ENCODE assay signal across 18 mouse cellular contexts in genomic region chrX:112368426-112368825, GRCm38 (mm10). TPM values are rescaled to one million over a fixed set of nuclear protein-coding genes. Genes with fewer than 3 reads are reported as not detected.
A peak's percentile ranks its signal among the peaks of the same experiment; 100 is the strongest.
DNase-seq lines count a peak whose midpoint lies in the region; ATAC-seq and TF ChIP-seq lines count a peak whose summit lies in the region.
"Had no signal": no experiment of that assay in that cellular context is flagged by ENCODE, and none has a peak within 500 bp of the region (broad histone marks: within the 10 kb centered on the region; RNA-seq: fewer than 3 reads in every experiment).

No protein-coding gene starts in this region.

- no peaks in the 10 kb centered on the region for H3K79me2 ChIP-seq in liver, adult 2 months (ENCODE audit: control insufficient read depth, insufficient read depth, low read length)

- H3K9ac ChIP-seq in liver, adult 2 months (ENCODE audit: low read depth, low read length), result no peak overlapping the region
- H3K9ac ChIP-seq in liver, embryonic 11.5 days (ENCODE audit: low read depth, low read length), result no peak overlapping the region
- H3K9ac ChIP-seq: embryonic facial prominence, embryonic 13.5 days; forebrain, embryonic 15.5 days; lung, embryonic 15.5 days had no signal

- CTCF ChIA-PET in Patski (lab: Charles Lee), result interaction anchor here (0.8 kb wide), 1 partner anchor 18 kb away, joined by 3 read pairs; no protein-coding TSS in a partner anchor

- TF ChIP-seq POLR2A in liver, adult 2 months (IDR thresholded peaks at IDR 0.05; ENCODE audit: extremely low read depth, insufficient read depth, low read length), result no peak

- H3K27me3 ChIP-seq in liver, adult 2 months (ENCODE audit: control insufficient read depth, insufficient read depth, low read length), result no peaks in the 10 kb centered on the region
- no peaks in the 10 kb centered on the region for H3K27me3 ChIP-seq in liver, embryonic 11.5 days (replicated peaks; ENCODE audit: control insufficient read depth, insufficient read depth, low read length)
- H3K27me3 ChIP-seq in Patski, result peaks cover 19% of the 10 kb centered on the region
- no peaks in the 10 kb centered on the region for H3K27me3 ChIP-seq in embryonic facial prominence, embryonic 10.5 days (replicated peaks; ENCODE audit: low read depth, poor library complexity, severe bottlenecking)
- H3K27me3 ChIP-seq: embryonic facial prominence, embryonic 13.5 days; forebrain, embryonic 15.5 days; lung, embryonic 15.5 days had no signal

- in situ Hi-C loops in Patski (cut with MboI; ENCODE audit: low pct_unique_long_range_greater_than_20kb), result no loop called here

- intact Hi-C loops in gastrocnemius, adult 2 months (cut with DNase I), result no loop called here

- peaks cover 5% of the 10 kb centered on the region for H3K36me3 ChIP-seq in liver, adult 2 months (ENCODE audit: control insufficient read depth, insufficient read depth, low read length)
- no peaks in the 10 kb centered on the region for H3K36me3 ChIP-seq in liver, embryonic 11.5 days (ENCODE audit: control insufficient read depth, insufficient read depth, low read length)
- peaks cover 6% of the 10 kb centered on the region; the same call in 1 of the 2 replicates for H3K36me3 ChIP-seq in embryonic facial prominence, embryonic 10.5 days (replicated peaks)
- H3K36me3 ChIP-seq: embryonic facial prominence, embryonic 13.5 days; forebrain, embryonic 15.5 days; lung, embryonic 15.5 days had no signal

- ATAC-seq in liver, embryonic 11.5 days (replicated peaks; ENCODE audit: low FRiP score), result no peak
- ATAC-seq in Patski, result no peak
- ATAC-seq: forebrain, embryonic 15.5 days; midbrain, embryonic 16.5 days had no signal

- no peak overlapping the region for H3K27ac ChIP-seq in gastrocnemius, adult 2 months
- no peak overlapping the region for H3K27ac ChIP-seq in liver, adult 2 months (replicated peaks; ENCODE audit: insufficient read depth, low read depth, low read length)
- no peak overlapping the region for H3K27ac ChIP-seq in liver, embryonic 11.5 days (ENCODE audit: low read depth, low read length)
- H3K27ac ChIP-seq in embryonic facial prominence, embryonic 10.5 days (replicated peaks), result no peak overlapping the region
- H3K27ac ChIP-seq: embryonic facial prominence, embryonic 13.5 days; forebrain, embryonic 15.5 days; lung, embryonic 15.5 days had no signal

- TF ChIP-seq CTCF in gastrocnemius, adult 2 months (IDR thresholded peaks at IDR 0.05), result peak; percentile 50
- TF ChIP-seq CTCF in liver, adult 2 months (IDR thresholded peaks at IDR 0.05; ENCODE audit: low read depth, low read length), result peak; percentile 37; the same call in 1 of the 2 replicates
- peak; percentile 78 for TF ChIP-seq CTCF in Patski (IDR thresholded peaks at IDR 0.05)

- H3K4me2 ChIP-seq in liver, embryonic 11.5 days, result no peak overlapping the region
- H3K4me2 ChIP-seq: embryonic facial prominence, embryonic 13.5 days; forebrain, embryonic 15.5 days; lung, embryonic 15.5 days had no signal

- no peak overlapping the region for H3K4me3 ChIP-seq in gastrocnemius, adult 2 months
- H3K4me3 ChIP-seq in liver, adult 2 months (ENCODE audit: insufficient read depth, low read depth, low read length), result no peak overlapping the region
- no peak overlapping the region for H3K4me3 ChIP-seq in liver, embryonic 11.5 days (ENCODE audit: low read depth, low read length)
- no peak overlapping the region for H3K4me3 ChIP-seq in embryonic facial prominence, embryonic 10.5 days
- H3K4me3 ChIP-seq: embryonic facial prominence, embryonic 13.5 days; forebrain, embryonic 15.5 days; lung, embryonic 15.5 days had no signal

- H3K9me3 ChIP-seq in liver, embryonic 11.5 days (ENCODE audit: control insufficient read depth, low read length), result peaks cover 6% of the 10 kb centered on the region; the same call in 1 of the 2 replicates
- peaks cover 6% of the 10 kb centered on the region for H3K9me3 ChIP-seq in embryonic facial prominence, embryonic 10.5 days

- no peak for DNase-seq in gastrocnemius, adult 2 months
- DNase-seq in gastrocnemius, postnatal 25 days, result no peak
- DNase-seq in liver, adult 2 months (ENCODE audit: extremely low read depth, low read depth, low spot score), result no peak
- DNase-seq in liver, embryonic 11.5 days (ENCODE audit: low spot score), result no peak
- DNase-seq in 3T3-L1 (ENCODE audit: low read depth, low spot score) (peak; percentile 37), Patski (ENCODE audit: low read depth, low spot score) (no peak)
- no peak for DNase-seq in embryonic facial prominence, embryonic 10.5 days (ENCODE audit: low spot score)
- no peak for DNase-seq in c-Kit-positive CD71-positive TER-119-positive erythroid progenitor cells, embryonic 14.5 days (ENCODE audit: low spot score)
- DNase-seq: cerebellum, adult 11 months; heart, adult 11 months; heart, postnatal 4 days had no signal

- no peaks in the 10 kb centered on the region for H3K4me1 ChIP-seq in liver, adult 2 months (ENCODE audit: control insufficient read depth, insufficient read depth, low read length)
- no peaks in the 10 kb centered on the region for H3K4me1 ChIP-seq in liver, embryonic 11.5 days (replicated peaks; ENCODE audit: control insufficient read depth, insufficient read depth, low read length)
- H3K4me1 ChIP-seq in embryonic facial prominence, embryonic 10.5 days, result no peaks in the 10 kb centered on the region
- H3K4me1 ChIP-seq: embryonic facial prominence, embryonic 13.5 days; forebrain, embryonic 15.5 days; lung, embryonic 15.5 days had no signal

- WGBS in liver, adult 2 months, result 54% methylated on average over 4 of the region's 4 CpGs
- WGBS in liver, embryonic 11.5 days, result 43% methylated on average over 4 of the region's 4 CpGs
- 49% methylated on average over 4 of the region's 4 CpGs for WGBS in embryonic facial prominence, embryonic 10.5 days

- POLR2A ChIA-PET in Patski (lab: Charles Lee), result no interaction called here

RNA-seq across cellular contexts. Expression of gene Satl1, which starts 38.2 kb away (rescaled TPM):
- total RNA-seq in gastrocnemius, adult 2 months (2021), result not detected
- total RNA-seq in gastrocnemius, postnatal 25 days (2021), result not detected
- not detected in 2 replicates for total RNA-seq in liver, adult 2 months (2014; rRNA removed)
- not detected in 2 replicates for polyA plus RNA-seq in liver, adult 2 months (2012; rRNA removed)
- not detected in 2 replicates for polyA plus RNA-seq in liver, embryonic 11.5 days (2014; fragmentation: Nextera tagmentation; extraction: Ambion mirVana)
- polyA plus RNA-seq in Patski (2021), result 0.04 TPM
- 0.10 TPM in 1 of 2 replicates, not detected in the other for polyA plus RNA-seq in embryonic facial prominence, embryonic 10.5 days (2016; fragmentation: Nextera tagmentation; extraction: Ambion mirVana)
- total RNA-seq: heart, postnatal 4 days; left cerebral cortex, postnatal 10 days; neutrophil, adult 5-6 weeks had no signal
- polyA plus RNA-seq: embryonic facial prominence, embryonic 13.5 days; forebrain, embryonic 15.5 days; lung, embryonic 15.5 days; midbrain, embryonic 16.5 days; thymus, postnatal 0 days had no signal

RNA-seq across cellular contexts. Expression of gene Apool, which starts 57.3 kb away (rescaled TPM):
- total RNA-seq in gastrocnemius, adult 2 months (2021), result 10 to 100 TPM; 39.3 to 53.6 TPM
- total RNA-seq in gastrocnemius, postnatal 25 days (2021), result 10 to 100 TPM; 44.8 to 49.4 TPM
- 28.8 and 38.8 TPM in 2 replicates for total RNA-seq in liver, adult 2 months (2014; rRNA removed)
- polyA plus RNA-seq in liver, adult 2 months (2012; rRNA removed), result 4.3 and 4.6 TPM in 2 replicates
- polyA plus RNA-seq in liver, embryonic 11.5 days (2014; fragmentation: Nextera tagmentation; extraction: Ambion mirVana), result 47.5 and 48.6 TPM in 2 replicates
- polyA plus RNA-seq in Patski (2021), result 39.3 TPM
- polyA plus RNA-seq in embryonic facial prominence, embryonic 10.5 days (2016; fragmentation: Nextera tagmentation; extraction: Ambion mirVana), result 70.8 and 74.1 TPM in 2 replicates
